Mouse (Mus musculus): ENCODE measurements around the gene Pdlim3. TPM values are rescaled to one million over a fixed set of nuclear protein-coding genes. Genes with fewer than 3 reads are reported as not detected.
"Not testable (repeated sequence)": the region's sequence is repeated elsewhere in the genome, so short reads cannot be mapped to it uniquely, and the experiment has no call there.

Pdlim3 gene
- total RNA-seq (2021): 1 to 10 TPM in 1 of 2 experiments, under 1 TPM in 1; 0.26 to 1.0 TPM

DNA sequence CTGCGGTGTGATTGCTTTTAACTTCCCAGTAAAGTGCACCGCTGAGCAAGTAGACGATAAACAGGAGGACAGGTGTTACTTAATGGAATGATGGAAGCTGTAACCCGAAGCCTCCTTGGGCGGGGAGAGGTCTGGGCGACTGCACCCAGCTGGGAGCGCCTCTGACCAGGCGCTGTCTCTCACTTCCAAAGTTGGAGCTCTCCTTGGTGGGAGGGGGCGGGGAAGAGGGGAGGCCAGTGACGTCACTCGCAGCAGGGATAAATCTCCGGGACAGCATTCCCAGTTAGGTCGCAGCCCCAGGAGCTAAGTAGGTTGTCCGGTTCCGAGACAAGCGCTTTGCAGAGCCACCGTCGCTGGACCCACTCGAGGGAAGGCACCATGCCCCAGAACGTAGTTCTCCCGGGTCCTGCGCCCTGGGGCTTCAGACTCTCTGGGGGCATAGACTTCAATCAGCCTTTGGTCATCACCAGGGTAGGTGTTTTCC lies at the start of gene Pdlim3:
Pdlim3 (plus strand) TSS at position 260 of the 484 bp plus-strand sequence.
- intact Hi-C loops (cut with DNase I): no loop called here
- peak; percentile 32 for DNase-seq

DNA sequence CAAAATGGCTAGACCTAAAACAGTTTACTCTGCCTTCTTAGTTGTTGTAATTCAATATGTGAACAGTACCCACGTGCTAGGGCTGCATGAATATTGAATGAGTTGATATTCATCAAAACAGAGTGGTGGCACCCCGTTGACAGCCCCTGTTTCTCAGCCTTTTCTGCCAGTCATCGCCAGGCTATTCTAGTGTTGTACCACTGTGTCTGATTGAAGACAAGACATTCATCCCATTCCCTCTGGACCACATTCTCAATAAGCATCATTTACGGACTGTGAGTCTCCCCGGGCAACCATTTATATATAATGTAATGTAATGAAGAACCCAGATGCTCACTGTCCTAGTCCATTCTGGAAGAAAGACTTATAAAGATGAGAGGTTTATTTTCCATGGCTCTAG lies 42.0 kb upstream of the Pdlim3 start:
- intact Hi-C loops (cut with DNase I): no loop called here

DNA sequence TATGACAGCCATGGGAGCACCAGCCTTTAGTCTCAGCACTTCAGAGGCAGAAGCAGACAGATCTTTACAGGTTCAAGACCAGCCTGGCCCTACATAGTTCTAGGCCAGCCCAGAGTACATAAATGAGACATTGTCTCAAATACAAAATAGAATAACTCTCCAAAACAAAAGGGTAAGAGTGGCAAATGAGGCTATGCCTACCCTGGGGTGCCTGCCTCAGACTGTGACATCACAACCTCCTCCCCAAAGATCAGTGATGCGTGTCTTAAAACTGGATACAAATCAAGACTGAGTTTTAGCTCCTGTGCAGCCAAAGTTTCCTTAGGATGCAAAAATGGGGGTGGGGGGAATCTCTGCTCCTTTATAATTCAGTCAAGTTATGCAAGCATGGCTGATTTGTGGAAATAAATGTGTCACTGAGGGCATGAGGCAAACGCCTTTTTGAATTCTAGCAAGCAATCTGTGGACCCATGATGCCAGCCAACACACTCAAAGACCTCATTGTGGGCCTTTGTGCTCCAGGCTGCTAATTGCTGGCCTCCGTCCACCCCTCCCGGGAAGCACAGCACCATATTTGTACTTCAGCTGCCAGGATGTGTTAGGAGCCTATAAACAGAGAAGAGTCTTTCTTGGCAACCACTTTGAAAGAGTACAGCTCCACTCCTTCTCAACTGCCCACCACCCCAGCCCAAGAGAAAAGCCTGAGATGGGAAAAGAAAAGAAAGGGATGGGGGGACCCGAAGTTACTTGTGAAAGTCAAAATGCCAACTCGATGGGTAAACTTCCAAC lies 41.0 kb upstream of the Pdlim3 start:
- peak; percentile 91 for DNase-seq
- intact Hi-C loops (cut with DNase I): no loop called here

More for the DNA sequence above, 42.0 kb upstream of the Pdlim3 start:
- peak; percentile 42 for DNase-seq

DNA sequence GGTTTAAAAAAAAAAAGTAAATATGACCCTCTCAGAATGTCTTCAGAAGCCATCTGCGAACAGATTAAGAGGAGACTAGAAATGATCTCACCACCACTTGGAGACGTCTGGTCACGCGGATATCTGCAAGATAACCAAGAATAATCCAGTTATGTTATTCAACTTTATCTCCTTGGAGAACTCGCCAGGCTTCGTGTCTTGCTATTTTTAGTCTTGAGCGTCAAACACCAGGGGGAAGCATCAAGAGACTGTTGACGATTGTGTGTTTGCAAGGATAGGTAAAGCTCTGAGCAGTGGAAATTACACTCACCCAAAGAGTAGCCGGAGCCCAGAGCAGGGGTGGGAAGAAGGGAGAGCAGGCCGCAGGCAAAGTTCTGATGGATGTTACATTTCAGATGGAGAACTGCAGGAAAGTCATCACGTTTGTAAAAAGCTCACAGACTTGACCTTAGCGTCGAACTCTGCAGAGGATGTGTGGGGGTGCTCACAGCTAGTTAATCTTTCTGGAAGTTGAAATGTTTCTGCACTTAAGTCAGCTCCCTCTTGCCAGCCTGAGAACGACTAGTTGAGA lies 40.3 kb upstream of the Pdlim3 start:
- DNase-seq: no peak
- intact Hi-C loops (cut with DNase I): no loop called here

DNA sequence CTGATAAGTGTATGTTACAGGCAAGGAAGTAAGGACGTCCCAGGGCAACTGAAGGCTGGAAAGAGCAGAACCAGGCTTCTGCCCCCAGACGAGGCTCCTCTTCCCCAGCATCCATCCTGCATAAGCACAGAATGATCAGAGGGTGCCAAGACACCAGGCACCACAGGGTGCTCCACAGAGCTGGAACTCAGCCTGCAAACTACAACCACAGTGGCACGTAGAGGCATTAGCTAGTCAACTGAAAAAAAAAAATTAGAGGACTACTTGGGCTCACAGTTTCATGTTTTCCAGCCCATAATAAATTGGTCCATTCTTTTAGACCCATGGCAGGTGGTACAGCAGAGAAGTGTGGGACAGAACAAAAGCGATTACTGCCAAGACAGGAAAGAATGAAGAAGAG lies 39.4 kb upstream of the Pdlim3 start:
- intact Hi-C loops (cut with DNase I): no loop called here
- peak; percentile 42 for DNase-seq

DNA sequence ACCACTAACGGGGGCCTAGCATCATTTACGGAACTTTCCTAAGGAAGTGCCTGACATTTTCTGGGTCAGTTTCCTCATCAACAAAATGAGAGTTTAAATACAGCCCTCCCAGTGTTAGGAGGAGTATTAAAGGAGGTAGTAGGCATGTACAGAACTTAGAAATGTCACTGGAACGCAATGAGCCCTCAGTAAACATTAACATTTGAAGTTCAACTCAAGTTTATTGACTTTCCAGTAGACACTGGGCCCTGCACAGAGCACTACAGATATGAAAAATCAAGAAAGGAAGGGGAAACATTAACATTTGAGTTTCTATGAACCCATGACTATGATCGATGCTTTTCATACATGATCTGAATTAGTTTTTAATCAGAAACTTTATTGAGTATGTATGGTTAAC lies 30.1 kb upstream of the Pdlim3 start:
- DNase-seq: no peak
- intact Hi-C loops (cut with DNase I): no loop called here

DNA sequence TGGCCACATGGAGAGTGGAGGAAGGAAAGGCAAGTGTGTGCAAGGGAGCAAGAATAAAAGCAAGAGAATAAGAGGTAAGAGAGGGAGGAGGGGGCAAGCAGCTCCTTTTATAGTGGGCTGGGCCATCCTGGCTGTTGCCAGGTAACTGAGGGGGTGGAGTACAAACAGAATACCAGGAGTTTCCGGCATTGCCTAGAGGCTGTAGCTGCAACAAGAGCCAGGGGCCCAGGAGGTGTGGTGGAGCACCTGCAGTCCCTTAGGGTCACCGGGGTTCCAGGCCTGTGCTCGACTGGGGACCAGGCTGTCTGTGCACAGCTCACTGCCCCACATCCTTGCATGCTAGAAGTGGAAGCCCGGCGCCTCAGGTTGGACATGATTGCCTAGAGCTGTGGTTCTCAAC lies 27.5 kb upstream of the Pdlim3 start:
- DNase-seq: no peak

DNA sequence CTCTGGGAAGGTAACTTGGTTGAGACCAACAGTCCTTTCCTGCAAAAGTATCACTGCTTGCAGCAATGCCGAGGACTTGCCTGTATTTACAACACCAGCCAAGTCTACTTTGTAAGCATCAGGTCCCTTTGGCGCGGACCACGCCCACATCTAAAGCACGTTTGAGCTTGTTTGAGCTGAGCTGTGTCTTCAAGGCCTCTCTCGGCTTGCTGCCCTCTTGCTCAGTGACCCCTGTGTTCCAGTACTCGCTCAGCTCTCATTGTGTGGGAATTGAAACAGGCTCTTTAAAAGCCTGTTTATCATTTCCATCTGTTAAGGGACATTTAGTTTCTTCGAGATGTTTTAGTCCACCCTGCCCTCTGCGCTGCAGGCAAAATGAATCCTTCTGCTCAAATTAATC lies 26.9 kb upstream of the Pdlim3 start:
- no peak for DNase-seq
- intact Hi-C loops (cut with DNase I): no loop called here

More for the DNA sequence above, 27.5 kb upstream of the Pdlim3 start:
- intact Hi-C loops (cut with DNase I): no loop called here

DNA sequence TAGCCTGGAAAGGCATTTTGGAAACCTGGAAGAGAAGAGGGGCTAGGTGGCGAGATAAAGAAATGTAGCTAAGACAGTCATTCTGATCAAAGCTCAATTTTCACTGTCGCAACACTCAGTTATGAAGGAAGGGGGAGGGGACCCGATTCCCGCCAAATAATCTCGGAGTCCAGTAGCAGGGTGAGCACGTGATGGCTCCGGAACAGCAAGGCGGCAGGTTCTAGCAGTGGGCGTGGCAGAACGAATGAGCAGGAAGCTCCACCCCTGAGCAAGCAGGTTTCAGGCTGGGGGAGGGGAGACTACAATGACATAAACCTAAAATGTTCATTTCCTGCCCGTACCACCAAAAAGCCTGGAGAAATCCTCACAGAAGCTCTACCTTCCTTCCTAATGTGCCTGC lies 13.7 kb upstream of the Pdlim3 start:
- intact Hi-C loops (cut with DNase I); DNase-seq: not testable (repeated sequence)

DNA sequence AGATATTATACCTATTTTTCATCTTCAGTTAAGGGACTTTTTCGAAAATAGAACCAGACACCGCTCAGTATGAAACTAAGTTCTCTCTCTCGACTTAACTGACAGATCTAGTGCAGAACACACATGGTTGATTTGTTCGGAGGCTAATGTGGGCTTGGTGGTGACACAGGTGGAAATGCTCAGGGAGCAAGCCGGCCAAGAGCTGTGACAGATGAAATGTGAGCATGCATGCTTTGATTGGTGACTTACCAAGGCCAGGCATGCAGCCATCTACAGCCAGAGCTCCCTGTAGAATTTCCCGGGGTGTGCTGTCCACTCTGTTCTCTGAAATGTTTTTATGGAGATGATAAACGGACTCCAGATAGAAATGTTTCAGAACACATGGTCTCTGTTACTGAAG lies 13.2 kb upstream of the Pdlim3 start:
- no peak for DNase-seq
- intact Hi-C loops (cut with DNase I): no loop called here

DNA sequence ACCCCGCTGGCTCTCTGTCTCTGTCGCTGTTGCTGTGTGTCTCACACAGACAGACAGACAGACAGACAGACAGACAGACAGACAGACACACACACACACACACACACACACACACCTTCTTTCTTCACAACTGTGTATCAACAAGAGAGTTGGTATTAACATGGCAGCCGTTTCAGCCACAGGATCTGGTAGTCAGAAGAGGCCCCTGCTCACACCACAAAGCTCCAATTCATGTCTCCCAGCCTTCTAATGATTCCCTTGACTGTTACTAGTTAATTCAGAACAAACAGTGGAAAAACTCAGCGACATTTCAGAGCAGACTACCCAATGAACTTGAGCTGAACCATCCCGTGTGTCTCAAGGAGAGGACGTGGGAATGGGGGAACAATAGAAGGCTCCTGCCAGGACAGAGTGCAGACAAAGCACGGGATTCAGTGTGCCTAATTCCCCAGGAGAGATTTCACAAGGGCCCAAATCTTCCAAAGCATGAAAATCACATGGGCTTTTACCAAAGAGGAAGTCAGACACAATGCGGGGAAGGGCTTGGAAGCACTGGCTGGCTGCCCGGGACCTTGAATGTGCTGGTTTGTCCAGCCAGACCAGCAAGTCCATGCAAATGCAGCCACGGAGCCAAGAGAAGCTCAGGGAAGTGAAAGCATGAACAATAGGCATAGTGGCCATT lies 10.2 kb upstream of the Pdlim3 start:
- intact Hi-C loops (cut with DNase I): no loop called here
- DNase-seq: peak; percentile 90

DNA sequence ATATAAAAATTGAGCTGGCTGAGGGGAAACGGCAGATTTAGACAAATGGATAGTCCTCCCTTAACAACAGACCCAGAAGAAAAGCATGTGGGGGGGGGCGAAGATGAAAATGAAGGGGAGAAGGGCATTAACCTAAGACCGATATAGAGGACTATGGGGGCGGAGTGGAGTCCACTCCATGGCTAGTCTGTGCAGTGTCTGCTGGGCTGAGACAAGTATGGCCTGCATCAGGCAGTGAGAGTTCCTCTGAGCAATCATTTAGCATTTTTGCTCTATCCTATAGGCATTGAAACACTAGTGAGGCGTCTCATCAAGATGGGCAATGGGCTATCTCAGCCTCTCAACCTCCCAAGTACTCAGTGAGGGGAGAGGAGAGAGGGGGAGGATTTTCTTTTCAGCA lies 8.9 kb upstream of the Pdlim3 start:
- intact Hi-C loops (cut with DNase I): no loop called here
- DNase-seq: no peak

DNA sequence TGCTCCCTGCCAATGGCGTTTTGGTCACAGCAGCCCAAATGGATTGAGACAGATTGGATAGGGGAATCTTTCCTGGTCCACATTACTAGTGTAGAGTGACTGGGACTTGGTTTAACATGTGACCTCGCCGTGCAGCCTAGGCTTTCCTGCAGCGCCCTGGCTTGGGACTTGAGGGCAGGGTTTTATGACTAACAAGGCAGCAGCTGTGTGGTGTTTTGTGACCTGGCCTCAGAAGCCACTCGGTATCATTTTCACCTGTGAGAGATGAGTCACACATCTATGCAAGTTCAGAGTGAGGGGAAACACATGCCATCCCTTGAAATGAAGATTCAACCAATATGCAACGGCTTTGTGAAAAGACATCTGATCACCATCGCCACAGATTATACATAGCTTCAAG lies 7.6 kb upstream of the Pdlim3 start:
- DNase-seq: no peak
- intact Hi-C loops (cut with DNase I): no loop called here

DNA sequence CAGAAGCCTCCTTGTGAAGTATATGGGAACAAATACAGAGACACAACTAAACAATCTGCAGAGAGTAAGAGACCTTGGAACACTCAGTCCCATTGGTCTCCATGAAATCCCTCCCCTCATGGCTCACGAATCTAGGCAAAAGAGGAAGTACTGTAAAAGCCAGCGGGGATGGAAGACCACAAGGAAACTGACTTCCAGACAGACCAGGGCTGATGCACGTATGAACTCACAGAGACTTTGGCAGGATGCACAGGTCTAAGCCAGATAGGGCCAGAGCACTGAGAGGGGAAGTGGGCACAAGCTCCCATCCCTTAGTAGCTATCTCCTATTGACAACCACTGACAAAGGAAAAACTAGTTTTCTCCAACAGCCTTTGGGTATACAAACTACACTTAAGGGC lies 4.8 kb upstream of the Pdlim3 start:
- no peak for DNase-seq
- intact Hi-C loops (cut with DNase I): no loop called here

DNA sequence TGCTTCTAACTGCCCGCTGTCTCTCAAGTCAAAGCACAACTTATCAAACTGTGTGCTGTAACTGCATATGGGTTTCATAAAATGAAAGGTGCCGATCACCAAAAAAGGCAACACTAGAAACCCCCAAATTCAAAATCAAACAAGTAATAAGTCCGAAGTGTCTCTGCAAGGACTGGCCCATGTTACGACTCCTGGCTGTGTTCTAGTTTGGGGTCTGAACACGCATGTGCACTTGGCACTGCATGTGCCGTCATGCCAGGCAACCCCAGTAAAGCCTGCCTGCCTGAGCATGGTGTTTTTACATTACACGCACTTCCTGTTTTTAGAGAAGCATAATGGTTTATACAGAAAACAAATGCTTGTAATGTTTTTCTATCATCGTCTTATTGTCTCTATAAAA lies 3.5 kb upstream of the Pdlim3 start:
- intact Hi-C loops (cut with DNase I): no loop called here
- no peak for DNase-seq

DNA sequence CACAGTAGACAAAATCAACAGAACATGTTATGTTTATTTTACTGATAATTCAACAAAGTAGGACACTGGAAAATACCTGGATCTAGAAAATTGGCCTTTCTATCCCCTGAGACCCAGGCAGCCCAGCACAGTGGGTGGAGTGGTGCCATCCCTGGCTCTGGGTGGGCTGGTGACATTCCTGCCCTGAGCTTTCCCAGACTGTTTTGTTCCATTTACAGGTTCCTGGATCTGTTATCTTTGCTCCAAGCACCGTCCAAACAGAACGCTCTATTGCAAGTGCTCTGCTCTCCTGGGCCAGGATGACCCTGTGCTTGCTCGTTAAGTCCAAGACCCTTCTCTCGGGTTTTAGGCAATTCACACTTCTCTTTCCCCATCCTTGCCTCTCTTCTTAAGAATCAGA lies 1.5 kb upstream of the Pdlim3 start:
- intact Hi-C loops (cut with DNase I): no loop called here
- no peak for DNase-seq

DNA sequence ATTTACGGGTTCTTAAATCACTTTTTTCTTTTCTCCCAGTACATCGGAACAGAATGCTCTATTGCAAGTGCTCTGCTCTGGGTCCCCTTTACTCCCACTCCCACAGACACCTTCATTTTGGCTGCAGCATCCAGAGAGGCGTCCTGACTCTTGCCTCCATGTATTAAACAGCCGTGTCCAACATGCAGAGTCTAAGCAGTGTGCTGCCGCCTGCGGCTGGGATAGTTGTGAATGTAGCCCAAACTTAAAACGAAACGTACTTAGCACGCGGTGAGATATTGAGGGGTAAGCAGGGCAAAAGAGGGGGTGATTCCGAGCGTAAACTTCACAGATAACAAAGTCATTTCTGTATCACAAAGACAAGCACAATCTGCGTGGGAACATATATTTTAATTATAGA lies 709 bp upstream of the Pdlim3 start:
- DNase-seq: no peak
- intact Hi-C loops (cut with DNase I): no loop called here

DNA sequence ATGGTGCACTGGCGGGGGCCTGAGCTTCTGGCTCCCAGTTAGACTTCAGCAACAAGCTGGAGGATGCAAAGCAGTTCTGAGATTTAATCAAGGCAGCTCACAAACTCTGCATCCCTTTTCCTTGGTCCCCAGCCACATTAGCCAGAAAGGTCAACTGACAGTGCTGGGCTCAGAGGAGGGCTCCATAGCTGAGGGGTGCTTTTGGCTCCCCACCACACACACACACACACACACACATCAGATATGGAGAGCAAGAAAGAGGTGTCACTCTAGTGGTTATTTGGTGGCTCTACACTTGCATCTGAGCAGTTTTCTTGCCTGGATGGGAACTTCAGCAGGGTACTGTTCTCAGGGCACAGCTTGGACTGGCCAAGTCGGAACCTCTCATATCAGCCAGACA lies 514 bp downstream of the Pdlim3 start:
- intact Hi-C loops (cut with DNase I): no loop called here
- DNase-seq: no peak

DNA sequence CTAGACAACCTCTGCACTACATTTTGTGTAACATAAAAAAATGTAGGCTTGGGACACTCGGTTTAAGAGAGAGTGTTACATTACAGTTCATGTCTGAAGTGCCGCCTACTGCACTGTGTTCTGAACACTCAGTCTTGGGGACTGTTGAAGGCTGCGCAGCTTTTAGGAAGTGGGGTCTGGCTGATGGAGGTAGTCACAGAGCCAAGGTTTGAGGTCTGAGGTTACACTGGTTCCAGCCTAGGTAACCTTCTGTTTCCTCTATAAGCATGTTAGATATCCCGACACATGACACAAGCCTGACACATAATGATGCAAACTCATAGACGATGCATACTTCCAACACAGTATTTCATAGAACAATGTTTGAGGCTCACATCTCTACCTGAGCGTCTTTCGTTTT lies 4.5 kb downstream of the Pdlim3 start:
- intact Hi-C loops (cut with DNase I): no loop called here
- no peak for DNase-seq

DNA sequence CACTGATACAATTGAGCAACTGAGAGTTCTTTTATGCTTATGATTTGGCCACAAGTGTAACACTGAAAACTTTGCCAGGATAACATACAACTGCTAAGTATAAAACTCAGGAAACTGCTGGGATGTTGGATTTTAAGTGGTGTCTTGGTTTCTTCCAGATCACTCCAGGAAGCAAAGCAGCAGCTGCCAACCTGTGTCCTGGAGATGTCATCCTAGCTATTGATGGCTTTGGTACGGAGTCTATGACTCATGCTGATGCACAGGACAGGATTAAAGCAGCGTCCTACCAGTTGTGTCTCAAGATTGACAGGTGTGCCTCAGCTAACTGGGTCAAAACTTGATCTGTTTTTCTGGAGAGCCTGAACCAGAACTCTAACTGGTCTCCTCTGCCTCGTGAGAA lies 11.3 kb downstream of the Pdlim3 start:
- intact Hi-C loops (cut with DNase I): no loop called here
- no peak for DNase-seq

DNA sequence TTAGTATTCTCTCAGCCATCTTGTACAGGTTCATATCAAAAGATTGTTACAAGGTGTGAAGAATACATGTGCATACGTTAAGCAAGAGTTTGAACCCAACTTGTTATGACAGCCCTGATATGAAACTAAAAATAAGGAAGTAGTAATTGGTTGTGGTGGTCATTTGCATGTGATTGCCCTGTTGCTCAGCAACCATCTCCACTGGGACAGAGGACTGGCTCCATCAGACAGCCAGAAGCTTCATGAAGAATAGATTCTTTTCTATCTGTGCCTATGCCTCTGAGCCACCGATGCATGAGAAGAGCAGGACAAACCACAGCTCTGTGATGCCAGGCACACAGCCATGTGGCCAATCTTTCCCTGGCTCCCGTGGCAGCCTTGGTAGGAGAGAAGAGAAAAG lies 14.5 kb downstream of the Pdlim3 start:
- intact Hi-C loops (cut with DNase I): no loop called here

DNA sequence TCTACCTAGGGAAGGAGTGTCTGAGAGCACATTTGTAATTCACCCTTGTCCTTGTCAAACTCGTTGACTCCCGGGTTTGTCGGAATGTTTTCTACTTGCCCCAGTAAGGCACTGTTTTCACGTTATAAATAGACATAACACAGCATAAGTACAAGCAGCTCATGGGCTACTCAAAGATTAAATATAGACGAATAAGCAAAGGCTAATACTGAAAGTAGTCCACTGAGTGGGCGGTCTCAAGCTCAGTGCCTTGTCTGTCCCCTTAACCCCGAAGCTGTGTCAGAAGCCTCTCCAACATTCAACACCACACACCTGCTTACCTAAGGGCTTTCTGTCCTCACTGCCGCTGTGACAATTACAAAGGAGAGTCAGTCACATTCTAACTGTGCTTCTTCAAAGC lies 16.4 kb downstream of the Pdlim3 start:
- intact Hi-C loops (cut with DNase I): no loop called here
- DNase-seq: no peak

More for the DNA sequence above, 14.5 kb downstream of the Pdlim3 start:
- DNase-seq: peak; percentile 45
